Mouse (Mus musculus): ENCODE data around the gene Sgip1. TPM values are rescaled to one million over a fixed set of nuclear protein-coding genes. Genes with fewer than 3 reads are reported as not detected.

The Sgip1 gene
- polyA plus RNA-seq, 1 experiment: 0.10 TPM

- no peak for TF ChIP-seq REST (IDR thresholded peaks at IDR 0.05; ENCODE audit: insufficient read depth, insufficient read length)
- TF ChIP-seq E2F4 (IDR thresholded peaks at IDR 0.05; ENCODE audit: insufficient read depth): no peak
- no peak for TF ChIP-seq SRF (IDR thresholded peaks at IDR 0.05; ENCODE audit: control insufficient read depth, insufficient read length, low read depth)
- no peak for TF ChIP-seq POLR2A (IDR thresholded peaks at IDR 0.05; ENCODE audit: insufficient read length, low read depth)
- TF ChIP-seq CEBPB (IDR thresholded peaks at IDR 0.05; ENCODE audit: insufficient read depth, poor library complexity, severe bottlenecking): no peak
- TF ChIP-seq TCF12 (IDR thresholded peaks at IDR 0.05; ENCODE audit: insufficient read depth, poor library complexity, severe bottlenecking): no peak
- TF ChIP-seq MYOD1 (IDR thresholded peaks at IDR 0.05; ENCODE audit: control insufficient read depth in 1 of 3, insufficient read length in 2 of 3, low read depth in 2 of 3): no peak
- no peak for TF ChIP-seq POLR2AphosphoS2 (IDR thresholded peaks at IDR 0.05; ENCODE audit: insufficient read length, low read depth)
- TF ChIP-seq USF1 (IDR thresholded peaks at IDR 0.05; ENCODE audit: low read depth): no peak
- no peak for TF ChIP-seq MYOG (IDR thresholded peaks at IDR 0.05; ENCODE audit: control insufficient read depth in 1 of 3, insufficient read depth in 1 of 3, insufficient read length in 2 of 3, low read depth in 2 of 3)
- no peak for TF ChIP-seq TCF3 (IDR thresholded peaks at IDR 0.05; ENCODE audit: insufficient read length, low read depth)
- TF ChIP-seq MAX (IDR thresholded peaks at IDR 0.05; ENCODE audit: low read depth): no peak
Measured at GRCm38 (mm10) chr4:102854928-102855892, 114.1 kb downstream of the Sgip1 start.

GRCm38 (mm10) chr4:102856086-102856485 is 115.0 kb downstream of the Sgip1 start:
- Histone ChIP-seq H3K4me3 (no peak overlapping the region), H3ac (ENCODE audit: control insufficient read depth, insufficient read length) (no peak overlapping the region), H3K27me3 (ENCODE audit: control insufficient read depth, insufficient read depth, insufficient read length) (no peaks in the 10 kb centered on the region), H3K79me2 (ENCODE audit: control insufficient read depth, insufficient read depth) (no peaks in the 10 kb centered on the region), H3K36me3 (ENCODE audit: control insufficient read depth, insufficient read depth) (no peaks in the 10 kb centered on the region), H3K4me2 (ENCODE audit: low read depth) (no peak overlapping the region)
- TF ChIP-seq CEBPB (IDR thresholded peaks at IDR 0.05; ENCODE audit: insufficient read depth, poor library complexity, severe bottlenecking): no peak

More at GRCm38 (mm10) chr4:102854928-102855892, 114.1 kb downstream of the Sgip1 start:
- Histone ChIP-seq H3ac (ENCODE audit: control insufficient read depth, insufficient read length) (no peak overlapping the region), H3K27me3 (ENCODE audit: control insufficient read depth, insufficient read depth, insufficient read length) (no peaks in the 10 kb centered on the region), H3K4me3 (no peak overlapping the region), H3K36me3 (ENCODE audit: control insufficient read depth, insufficient read depth) (no peaks in the 10 kb centered on the region), H3K4me2 (ENCODE audit: low read depth) (no peak overlapping the region), H3K79me2 (ENCODE audit: control insufficient read depth, insufficient read depth) (no peaks in the 10 kb centered on the region)

GRCm38 (mm10) chr4:102859259-102860194 is 118.4 kb downstream of the Sgip1 start:
- no peak for TF ChIP-seq MYOG (IDR thresholded peaks at IDR 0.05; ENCODE audit: control insufficient read depth in 1 of 3, insufficient read depth in 1 of 3, insufficient read length in 2 of 3, low read depth in 2 of 3)
- no peaks in the 10 kb centered on the region for H3K36me3 ChIP-seq (ENCODE audit: control insufficient read depth, insufficient read depth)

GRCm38 (mm10) chr4:102862751-102863710 is 121.9 kb downstream of the Sgip1 start:
- no peak overlapping the region for H3K4me2 ChIP-seq (ENCODE audit: low read depth)
- H3ac ChIP-seq (ENCODE audit: control insufficient read depth, insufficient read length): no peak overlapping the region
- TF ChIP-seq POLR2AphosphoS2 (IDR thresholded peaks at IDR 0.05; ENCODE audit: insufficient read length, low read depth) (no peak), E2F4 (IDR thresholded peaks at IDR 0.05; ENCODE audit: insufficient read depth) (no peak), TCF3 (IDR thresholded peaks at IDR 0.05; ENCODE audit: insufficient read length, low read depth) (no peak), TCF12 (IDR thresholded peaks at IDR 0.05; ENCODE audit: insufficient read depth, poor library complexity, severe bottlenecking) (no peak), MYOD1 (IDR thresholded peaks at IDR 0.05; ENCODE audit: control insufficient read depth in 1 of 3, insufficient read length in 2 of 3, low read depth in 2 of 3) (no peak), MYOG (IDR thresholded peaks at IDR 0.05; ENCODE audit: control insufficient read depth in 1 of 3, insufficient read depth in 1 of 3, insufficient read length in 2 of 3, low read depth in 2 of 3) (no peak), REST (IDR thresholded peaks at IDR 0.05; ENCODE audit: insufficient read depth, insufficient read length) (no peak), SRF (IDR thresholded peaks at IDR 0.05; ENCODE audit: control insufficient read depth, insufficient read length, low read depth) (no peak), CEBPB (IDR thresholded peaks at IDR 0.05; ENCODE audit: insufficient read depth, poor library complexity, severe bottlenecking) (no peak), POLR2A (IDR thresholded peaks at IDR 0.05; ENCODE audit: insufficient read length, low read depth) (no peak), USF1 (IDR thresholded peaks at IDR 0.05; ENCODE audit: low read depth) (no peak), MAX (IDR thresholded peaks at IDR 0.05; ENCODE audit: low read depth) (no peak)
- no peak overlapping the region for H3K4me3 ChIP-seq
- H3K27me3 ChIP-seq (ENCODE audit: control insufficient read depth, insufficient read depth, insufficient read length): no peaks in the 10 kb centered on the region
- H3K36me3 ChIP-seq (ENCODE audit: control insufficient read depth, insufficient read depth): no peaks in the 10 kb centered on the region
- no peaks in the 10 kb centered on the region for H3K79me2 ChIP-seq (ENCODE audit: control insufficient read depth, insufficient read depth)

More at GRCm38 (mm10) chr4:102859259-102860194, 118.4 kb downstream of the Sgip1 start:
- Histone ChIP-seq H3K4me3 (no peak overlapping the region), H3ac (ENCODE audit: control insufficient read depth, insufficient read length) (no peak overlapping the region), H3K79me2 (ENCODE audit: control insufficient read depth, insufficient read depth) (no peaks in the 10 kb centered on the region), H3K4me2 (ENCODE audit: low read depth) (no peak overlapping the region), H3K27me3 (ENCODE audit: control insufficient read depth, insufficient read depth, insufficient read length) (no peaks in the 10 kb centered on the region)

All from myocyte (in vitro differentiated cells).